Mouse (Mus musculus) heart, adult 18-20 months (tissue): ENCODE results near the gene Stac3. TPM values are rescaled to one million over a fixed set of nuclear protein-coding genes. Genes with fewer than 3 reads are reported as not detected.

Experiments
- DNase-seq, 2 experiments: peaks; one replicate each; pipeline ENCODE4 v3.0.0; 2021 to 2022; ENCODE audit warnings: mixed read lengths in 1 of 2
- total RNA-seq, 2 experiments: library from RNA; stranded (reverse); gene quantifications; 2 replicates each; pipeline ENCODE4 v1.2.3; 2021

The Stac3 gene
- total RNA-seq, 2 experiments from 2014 or later = 0.37 to 0.54 TPM

- DNase-seq = peak; percentile 76 to 90
These were observed 7.8 kb downstream of the Stac3 start for GRCm38 (mm10) chr10:127509051-127509836.

- no peak for DNase-seq
These were observed 8.6 kb downstream of the Stac3 start for GRCm38 (mm10) chr10:127509837-127510701.

DNA sequence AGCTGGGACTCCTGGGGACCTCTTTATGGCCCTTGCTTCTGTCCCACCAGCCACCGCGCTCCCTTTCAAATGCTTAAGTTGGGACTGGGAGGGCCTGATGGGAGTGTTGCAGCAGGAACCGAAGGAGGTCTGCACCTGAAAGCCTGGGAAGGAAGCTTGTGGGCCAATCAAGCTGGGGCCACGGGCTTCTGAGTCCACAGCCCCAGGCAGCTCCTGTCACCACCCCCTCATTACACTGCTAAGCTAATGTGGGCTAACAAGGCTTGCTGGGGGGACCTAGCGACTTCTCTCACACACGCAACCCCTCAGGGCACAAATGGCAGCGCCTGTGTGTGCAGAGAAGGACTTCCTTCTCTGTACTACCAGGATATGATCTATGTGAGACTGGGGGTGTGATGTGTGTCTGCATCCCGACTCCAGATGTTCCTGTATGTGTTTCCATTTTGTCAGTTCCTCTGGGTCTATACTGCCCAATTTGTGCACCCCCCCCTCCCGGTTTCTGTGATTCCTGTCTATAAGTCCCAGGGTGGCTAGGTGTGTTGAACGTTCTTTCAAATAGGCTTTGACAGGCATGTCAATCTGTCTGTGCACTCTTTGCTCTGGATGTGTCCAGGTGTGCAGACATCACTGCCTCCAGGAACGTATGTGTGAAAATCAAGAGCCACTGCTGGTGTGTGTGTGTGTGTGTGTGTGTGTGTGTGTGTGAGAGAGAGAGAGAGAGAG is 9.6 kb downstream of the Stac3 start:
- DNase-seq = no peak

DNA sequence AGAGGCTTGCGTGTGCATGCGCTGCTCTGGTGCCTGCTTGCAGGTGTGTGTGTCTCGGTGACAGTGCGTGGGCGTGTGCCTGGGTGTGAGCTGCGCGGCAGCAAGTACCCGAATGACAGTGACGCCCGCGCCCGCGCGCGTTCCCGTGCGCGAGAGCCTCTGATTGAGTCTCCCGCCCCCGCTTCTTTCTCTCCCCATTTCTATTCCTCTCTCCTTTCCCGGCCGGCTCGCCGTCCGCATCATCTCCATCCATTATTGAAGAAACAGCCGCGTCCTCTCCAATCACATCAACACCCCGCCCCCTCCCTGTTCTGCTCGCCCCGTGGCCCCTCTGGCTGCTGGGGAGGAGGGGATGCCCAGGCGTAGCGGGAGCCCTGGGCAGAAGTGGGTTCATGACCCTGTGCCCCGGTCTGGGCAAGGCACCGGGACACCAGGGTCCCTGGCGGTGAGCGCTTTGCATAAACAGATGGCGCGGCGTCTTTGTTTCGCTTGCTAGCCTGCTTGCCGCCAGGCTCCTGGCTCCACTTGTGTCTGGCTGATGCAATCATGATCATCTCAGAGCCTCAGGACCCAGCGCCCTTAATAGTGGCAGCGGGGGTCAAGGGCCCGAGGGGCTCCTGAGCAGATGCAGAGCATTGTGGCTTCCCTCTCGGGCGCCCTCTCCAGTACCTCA is 10.3 kb downstream of the Stac3 start:
- no peak for DNase-seq

DNA sequence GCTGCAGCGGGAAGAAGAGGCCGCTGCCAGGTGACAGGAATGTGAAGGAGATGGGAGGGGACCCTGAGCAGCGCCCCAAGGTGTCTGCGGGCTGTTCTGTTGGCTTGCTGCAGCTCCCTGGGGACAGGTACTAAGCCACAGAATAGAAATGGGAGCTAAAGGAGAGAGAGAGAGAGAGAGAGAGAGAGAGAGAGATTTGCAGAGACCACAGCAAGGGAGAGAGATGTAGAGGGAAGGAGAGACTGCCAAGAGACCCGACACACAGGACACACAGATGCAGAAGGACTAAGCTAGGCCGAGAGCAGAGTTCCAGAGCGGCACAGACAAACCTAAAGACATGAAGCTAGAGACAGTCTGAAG is 10.8 kb downstream of the Stac3 start:
- no peak for DNase-seq

GRCm38 (mm10) chr10:127512813-127513212 is 11.3 kb downstream of the Stac3 start:
- DNase-seq = peak; percentile 92 to 98

DNA sequence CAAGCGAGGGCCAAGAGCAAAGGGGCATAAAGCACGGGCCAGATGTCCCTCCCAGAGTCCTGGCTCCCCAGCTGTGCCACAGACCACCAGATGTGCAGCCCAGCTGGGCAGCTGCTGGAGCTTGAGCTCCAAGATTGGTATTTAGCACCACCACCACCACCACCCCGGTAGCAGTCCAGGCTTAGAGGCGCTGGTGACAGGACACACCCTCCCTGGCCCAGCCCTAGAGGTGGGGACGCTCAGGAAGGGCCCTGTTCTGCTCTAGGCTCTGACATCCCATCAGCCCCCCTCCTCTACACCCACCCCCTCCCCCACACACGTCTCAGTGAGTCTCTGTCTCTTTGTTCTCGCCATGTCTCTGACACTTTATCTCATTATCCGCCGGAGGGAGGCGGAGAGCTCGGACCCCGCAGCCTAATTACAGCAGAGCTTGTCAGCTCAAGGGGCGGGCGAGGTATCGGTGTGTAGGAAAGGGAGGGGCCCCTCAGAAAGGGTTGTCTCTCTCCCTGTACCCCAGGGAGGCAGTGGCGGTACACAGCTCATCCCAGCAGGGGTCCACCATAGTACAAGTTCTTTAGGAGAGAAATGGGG is 12.1 kb downstream of the Stac3 start:
- DNase-seq = no peak

DNA sequence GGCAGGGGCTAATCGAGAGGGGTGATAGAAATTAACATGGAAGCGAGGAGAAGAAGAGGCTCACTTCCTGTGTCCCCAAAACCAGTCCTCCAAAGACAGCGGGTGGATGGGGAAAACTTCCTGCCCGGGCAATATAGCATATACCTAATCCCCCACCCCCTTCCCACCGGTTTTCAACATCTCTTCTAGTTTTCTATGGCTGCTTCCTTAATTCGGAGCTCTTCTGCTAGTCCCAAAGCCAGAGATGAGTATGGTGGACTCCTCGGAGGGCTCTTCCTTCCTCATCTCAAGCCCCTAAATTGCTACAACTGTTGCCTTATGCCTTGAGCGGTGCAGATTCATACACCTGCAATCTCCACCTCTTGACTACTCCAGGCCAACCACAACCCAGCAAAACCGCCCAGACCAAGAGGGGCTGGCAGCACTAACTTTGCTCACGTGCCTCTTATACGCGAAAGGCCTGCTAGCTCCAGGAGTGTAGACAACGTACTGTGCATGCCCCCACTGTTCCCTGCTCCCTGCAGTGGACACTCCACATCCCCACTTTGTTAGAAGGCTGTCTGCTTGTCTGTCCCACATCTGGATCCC is 12.7 kb downstream of the Stac3 start:
- no peak for DNase-seq

- DNase-seq = peak; percentile 81 to 82
These were observed 13.3 kb downstream of the Stac3 start, which contains the start of gene Ndufa4l2 for GRCm38 (mm10) chr10:127514764-127515163. Gene Ndufa4l2 (plus strand): TSS chr10:127514967.

DNA sequence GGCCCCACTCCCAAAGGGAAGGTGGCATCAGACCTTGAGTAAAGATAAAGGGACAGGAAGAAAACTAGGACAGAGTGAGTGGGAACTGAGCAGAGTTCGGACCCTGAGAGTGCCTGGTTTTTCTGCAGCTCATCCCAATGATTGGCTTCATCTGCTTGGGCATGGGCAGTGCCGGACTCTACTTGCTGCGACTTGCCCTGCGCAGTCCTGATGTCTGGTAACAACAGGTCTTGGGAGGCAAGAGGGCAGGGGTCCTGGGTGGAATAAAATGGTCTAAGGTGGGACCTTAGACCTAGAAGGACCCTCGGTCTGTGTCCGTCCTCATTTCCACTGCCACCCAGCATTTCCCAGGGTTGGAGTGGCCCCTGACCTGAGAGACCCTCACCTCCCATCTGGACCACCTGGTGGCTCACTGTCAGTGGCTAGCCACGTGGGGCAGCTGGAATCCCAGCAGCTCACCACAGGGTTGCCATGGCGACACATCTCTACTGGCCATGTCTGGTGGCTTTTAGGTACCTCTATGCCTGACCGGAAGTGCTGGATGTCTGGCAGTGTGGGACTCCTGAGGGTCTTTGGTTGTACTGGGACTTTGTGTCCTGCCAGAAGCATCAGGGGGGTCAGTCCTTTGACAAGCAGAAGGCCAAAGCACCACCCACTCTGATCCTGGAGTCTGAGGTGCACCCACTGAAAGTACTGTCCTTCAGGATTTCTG is 13.9 kb downstream of the Stac3 start:
- no peak for DNase-seq

DNA sequence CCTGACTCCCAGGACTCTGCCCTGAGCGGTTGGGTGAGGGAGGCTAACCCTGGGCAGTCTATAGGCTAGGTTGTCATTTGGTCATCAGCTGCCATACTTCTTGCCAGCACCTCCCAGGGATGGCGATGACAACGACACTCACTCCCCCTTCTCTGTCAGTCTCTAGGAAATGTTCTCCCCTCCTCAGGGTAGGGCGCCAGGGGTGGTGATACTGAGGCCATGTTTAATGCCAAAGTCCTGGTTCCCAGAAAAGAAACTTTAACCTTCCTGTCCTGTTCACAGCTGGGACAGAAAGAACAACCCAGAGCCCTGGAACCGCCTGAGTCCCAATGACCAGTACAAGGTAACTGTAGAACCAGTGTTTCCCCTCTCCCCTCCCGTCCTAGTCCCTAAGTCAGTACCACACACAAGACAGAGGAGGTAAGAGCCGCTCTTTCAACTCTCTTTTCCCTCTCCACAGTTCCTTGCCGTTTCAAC is 14.5 kb downstream of the Stac3 start:
- no peak for DNase-seq

GRCm38 (mm10) chr10:127516576-127517260 is 15.2 kb downstream of the Stac3 start:
- peak; percentile 65 for DNase-seq

GRCm38 (mm10) chr10:127517941-127518340 is 16.5 kb downstream of the Stac3 start:
- no peak for DNase-seq

DNA sequence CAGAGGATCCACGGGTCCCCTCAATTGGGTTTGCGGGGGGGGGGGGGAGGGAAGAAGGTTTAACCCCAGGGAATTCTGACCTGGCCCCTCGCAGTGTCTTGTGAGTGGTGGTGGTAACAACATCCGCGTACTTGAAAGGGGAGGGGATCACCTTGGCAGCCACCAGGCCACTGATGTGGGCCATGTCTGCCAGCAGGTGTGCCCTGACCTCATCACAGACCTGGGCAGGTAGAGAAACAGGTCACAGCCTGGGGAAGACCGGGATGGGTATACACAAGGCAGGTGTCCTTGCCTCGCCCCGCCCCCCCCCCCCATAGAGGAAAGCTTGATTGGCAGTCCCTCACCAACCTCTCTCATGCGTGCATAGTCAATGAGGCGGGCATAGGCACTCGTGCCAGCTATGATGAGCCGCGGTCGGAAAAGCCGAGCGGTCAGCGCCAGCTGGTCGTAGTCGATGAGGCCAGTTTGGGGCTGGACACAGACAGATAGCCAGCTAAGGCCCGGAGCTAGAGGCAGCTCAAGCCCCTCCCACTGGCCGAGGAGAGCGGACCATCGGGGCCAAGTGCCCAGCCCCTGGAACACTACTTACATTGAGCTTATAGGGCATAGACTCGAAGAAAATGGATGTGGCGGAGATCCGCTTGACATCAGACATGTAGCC is 17.7 kb downstream of the Stac3 start:
- DNase-seq = no peak

GRCm38 (mm10) chr10:127519903-127520713 is 18.6 kb downstream of the Stac3 start:
- no peak for DNase-seq

DNA sequence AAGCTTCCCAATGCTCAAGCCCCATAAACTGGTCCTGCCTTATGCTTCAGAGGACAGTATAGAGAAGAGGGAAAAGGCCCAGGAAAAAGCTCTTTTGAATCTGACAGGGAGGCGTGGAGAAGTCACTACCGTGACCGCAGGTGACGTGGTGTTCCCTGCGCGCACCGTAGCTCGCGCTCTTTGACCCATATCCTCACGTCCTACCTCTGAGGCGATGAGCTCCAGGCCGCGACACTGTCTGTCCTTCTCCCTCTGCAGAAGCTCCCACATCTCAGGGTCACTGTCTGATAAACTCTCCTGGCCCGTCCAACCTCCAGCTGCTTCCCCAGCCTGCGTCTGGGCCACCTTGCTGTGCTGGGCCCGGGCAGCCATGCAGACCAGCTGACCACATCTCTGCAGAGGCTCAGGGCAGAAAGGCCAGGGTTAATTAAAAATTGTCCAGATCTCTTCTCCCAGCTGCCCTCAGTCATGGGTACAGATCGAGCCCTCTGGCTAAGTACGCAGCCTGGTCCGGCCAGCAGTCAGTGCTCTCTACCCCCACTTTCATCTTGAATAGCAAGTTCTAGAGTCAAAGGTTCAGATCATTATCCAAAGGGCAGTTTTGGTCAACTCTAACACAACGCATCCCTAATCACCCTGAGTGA is 19.4 kb downstream of the Stac3 start:
- no peak for DNase-seq

GRCm38 (mm10) chr10:127521611-127522080 is 20.2 kb downstream of the Stac3 start:
- DNase-seq = no peak
